ENCODE assay signal across 23 mouse cellular contexts in the genomic region with DNA sequence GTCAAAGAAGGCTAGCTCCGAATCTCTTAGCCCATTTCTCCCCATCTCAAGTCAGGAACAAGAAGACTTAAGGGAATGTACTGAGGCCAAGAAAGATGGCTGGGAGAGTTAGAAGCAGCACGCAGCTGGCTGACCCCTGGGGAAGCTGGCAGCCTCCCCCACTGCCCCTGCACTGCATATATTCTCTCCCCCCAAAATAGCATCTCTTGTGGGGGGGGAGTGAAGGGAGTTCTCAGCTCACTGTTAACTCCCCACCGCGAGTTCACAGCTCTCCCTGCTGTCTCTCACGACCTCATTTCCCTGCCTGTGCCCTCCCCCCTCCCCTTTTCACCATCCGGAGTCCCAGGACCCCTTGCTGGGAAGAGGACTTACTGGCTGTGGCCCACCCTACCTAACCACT. TPM values are rescaled to one million over a fixed set of nuclear protein-coding genes. Genes with fewer than 3 reads are reported as not detected.
DNase-seq lines count a peak whose midpoint lies in the region; ATAC-seq and TF ChIP-seq lines count a peak whose summit lies in the region.
"Had no signal": no experiment of that assay in that cellular context is flagged by ENCODE, and none has a peak within 500 bp of the region (broad histone marks: within the 10 kb centered on the region; RNA-seq: fewer than 3 reads in every experiment).

No protein-coding gene starts in this region.

- TF ChIP-seq POLR2A in spleen, adult 2 months (IDR thresholded peaks at IDR 0.05; ENCODE audit: low read depth, low read length): no peak
- 0 out of 2 replicates have a peak, but pooled peaks have one; percentile 15 for TF ChIP-seq POLR2A in CH12.LX (IDR thresholded peaks at IDR 0.05; ENCODE audit: low read depth, low read length)

- in situ Hi-C loops in CH12.LX (cut with MboI; ENCODE audit: low pct_ligation_motif_present, low pct_unique_long_range_greater_than_20kb, low sequenced_read_pairs): no loop called here

- WGBS in spleen, adult 2 months: 65% methylated on average over 6 of the region's 6 CpGs
- WGBS in limb, embryonic 10.5 days: 17% methylated on average over 6 of the region's 6 CpGs
- WGBS in hindbrain, embryonic 14.5 days: 19% methylated on average over 6 of the region's 6 CpGs

- H3K9ac ChIP-seq in CH12.LX (ENCODE audit: insufficient read depth, low read depth): no peak overlapping the region
- no peak overlapping the region for H3K9ac ChIP-seq in hindbrain, embryonic 14.5 days

- dilution Hi-C loops in CH12.LX (cut with MboI; ENCODE audit: extremely low pct_ligation_motif_present, extremely low pct_unique_long_range_greater_than_20kb, low sequenced_read_pairs): no loop called here

- H3K27me3 ChIP-seq in spleen, adult 2 months (ENCODE audit: control insufficient read depth, insufficient read depth, low read length): no peaks in the 10 kb centered on the region
- H3K27me3 ChIP-seq in CH12.LX (replicated peaks): no peaks in the 10 kb centered on the region
- H3K27me3 ChIP-seq in limb, embryonic 10.5 days (ENCODE audit: low read depth, poor library complexity, severe bottlenecking): peaks cover 80% of the 10 kb centered on the region
- H3K27me3 ChIP-seq in hindbrain, embryonic 14.5 days (ENCODE audit: control insufficient read depth, insufficient read depth, low read length): no peaks in the 10 kb centered on the region

- no peak overlapping the region for H3K4me3 ChIP-seq in spleen, adult 2 months (ENCODE audit: extremely low read depth, insufficient read depth, insufficient read length)
- no peak overlapping the region for H3K4me3 ChIP-seq in CH12.LX (replicated peaks in 1 of 3; ENCODE audit: low read depth in 2 of 3, low read length in 2 of 3, poor library complexity in 1 of 3)
- no peak overlapping the region for H3K4me3 ChIP-seq in limb, embryonic 10.5 days
- no peak overlapping the region for H3K4me3 ChIP-seq in hindbrain, embryonic 14.5 days (replicated peaks; ENCODE audit: low read length)

- DNase-seq in spleen, adult 2 months (ENCODE audit: low read depth in 1 of 2, low spot score in 2 of 2): no peak
- no peak for DNase-seq in spleen, adult 12 weeks (ENCODE audit: low spot score)
- peak; percentile 77 for DNase-seq in CH12.LX (ENCODE audit: extremely low read depth)
- no peak for DNase-seq in limb, embryonic 10.5 days (ENCODE audit: low spot score)
- DNase-seq in cerebellum, adult 18-20 months: no peak
- no peak for DNase-seq in hindbrain, embryonic 14.5 days (ENCODE audit: low spot score)
- DNase-seq: adrenal gland, adult 2 months; adrenal gland, adult 8-10 months; adrenal gland, postnatal 10 days; adrenal gland, postnatal 14 days; adrenal gland, postnatal 25 days; adrenal gland, postnatal 36 days; B cell, adult 2 months; cerebellum, adult 11 months; cerebellum, adult 11-12 months; cerebellum, adult 2 months; cerebellum, adult 8-10 months had no signal

- no peaks in the 10 kb centered on the region for H3K79me2 ChIP-seq in CH12.LX (replicated peaks; ENCODE audit: control insufficient read depth, extremely low read depth, insufficient read depth, poor library complexity, severe bottlenecking)

- TF ChIP-seq EP300 in CH12.LX (IDR thresholded peaks at IDR 0.05; ENCODE audit: low read length): 0 out of 2 replicates have a peak, but pooled peaks have one; percentile 3

- no peak for ATAC-seq in hindbrain, embryonic 14.5 days (ENCODE audit: low FRiP score)
- ATAC-seq: activated CD4-positive, CD25-positive, alpha-beta regulatory T cell, adult 4 months; CD4-positive, CD25-positive, alpha-beta regulatory T cell, adult 4 months; Patski had no signal

- H3K27ac ChIP-seq in spleen, adult 2 months (ENCODE audit: insufficient read depth, low read length): peak overlapping the region; percentile 31; the same call in 1 of the 2 replicates
- H3K27ac ChIP-seq in CH12.LX (ENCODE audit: insufficient read depth, low read depth): peak overlapping the region; percentile 44
- H3K27ac ChIP-seq in limb, embryonic 10.5 days: 0 out of 2 replicates have a peak overlapping the region, but pooled peaks have one; percentile 4
- H3K27ac ChIP-seq in hindbrain, embryonic 14.5 days: no peak overlapping the region

- no peaks in the 10 kb centered on the region for H3K9me3 ChIP-seq in CH12.LX (replicated peaks; ENCODE audit: low read length)
- no peaks in the 10 kb centered on the region for H3K9me3 ChIP-seq in limb, embryonic 10.5 days (replicated peaks)
- no peaks in the 10 kb centered on the region for H3K9me3 ChIP-seq in hindbrain, embryonic 14.5 days (ENCODE audit: control insufficient read depth, low read length)
- H3K9me3 ChIP-seq: G1E had no signal

- TF ChIP-seq CTCF in spleen, adult 2 months (IDR thresholded peaks at IDR 0.05; ENCODE audit: extremely low read depth, insufficient read depth, insufficient read length, insufficient replicate concordance): no peak
- no peak for TF ChIP-seq CTCF in CH12.LX (conservative IDR thresholded peaks at IDR 0.05 in 1 of 2, IDR thresholded peaks at IDR 0.05 in 1 of 2; ENCODE audit: low read depth in 2 of 2, low read length in 2 of 2)

- peak overlapping the region; percentile 38 for H3K4me2 ChIP-seq in CH12.LX (ENCODE audit: insufficient read depth, low read depth, poor library complexity, severe bottlenecking)
- no peak overlapping the region for H3K4me2 ChIP-seq in hindbrain, embryonic 14.5 days (replicated peaks)

- no peak; the same call in 1 of the 2 replicates for TF ChIP-seq RAD21 in CH12.LX (IDR thresholded peaks at IDR 0.05; ENCODE audit: low read depth, low read length)

- no peaks in the 10 kb centered on the region for H3K36me3 ChIP-seq in spleen, adult 2 months (ENCODE audit: control insufficient read depth, insufficient read depth, low read length)
- peaks cover 0 to 1% of the 10 kb centered on the region in 2 experiments for H3K36me3 ChIP-seq in CH12.LX (replicated peaks in 1 of 2; ENCODE audit: control insufficient read depth in 1 of 2, insufficient read depth in 1 of 2, low read length in 1 of 2)
- peaks cover 14% of the 10 kb centered on the region for H3K36me3 ChIP-seq in limb, embryonic 10.5 days
- H3K36me3 ChIP-seq in hindbrain, embryonic 14.5 days (replicated peaks; ENCODE audit: control insufficient read depth, insufficient read depth): peaks cover 7% of the 10 kb centered on the region; the same call in 1 of the 2 replicates
- H3K36me3 ChIP-seq: G1E had no signal

- peaks cover 22% of the 10 kb centered on the region; the same call in 1 of the 2 replicates for H3K4me1 ChIP-seq in spleen, adult 2 months (ENCODE audit: control insufficient read depth, insufficient read depth, insufficient read length)
- peaks cover 54 to 98% of the 10 kb centered on the region in 2 experiments for H3K4me1 ChIP-seq in CH12.LX (ENCODE audit: control insufficient read depth in 1 of 2, insufficient read depth in 2 of 2)
- peaks cover 28% of the 10 kb centered on the region for H3K4me1 ChIP-seq in limb, embryonic 10.5 days
- H3K4me1 ChIP-seq in hindbrain, embryonic 14.5 days (replicated peaks; ENCODE audit: control insufficient read depth, insufficient read depth, low read length): peaks cover 3% of the 10 kb centered on the region; the same call in 1 of the 2 replicates

TF ChIP-seq in CH12.LX, 34 proteins besides CTCF, POLR2A, EP300 and RAD21:
- TF ChIP-seq TBP (conservative IDR thresholded peaks at IDR 0.05; ENCODE audit: low read depth, low read length) (no peak), MYC (IDR thresholded peaks at IDR 0.05; ENCODE audit: low read depth, low read length) (no peak), USF1 (IDR thresholded peaks at IDR 0.05; ENCODE audit: low read depth, low read length) (no peak), CHD2 (IDR thresholded peaks at IDR 0.05; ENCODE audit: low read length) (peak; percentile 12; the same call in 1 of the 2 replicates), NRF1 (IDR thresholded peaks at IDR 0.05; ENCODE audit: low read depth, low read length) (no peak), ZMIZ1 (IDR thresholded peaks at IDR 0.05; ENCODE audit: low read depth, low read length) (0 out of 2 replicates have a peak, but pooled peaks have one; percentile 25), SIN3A (IDR thresholded peaks at IDR 0.05; ENCODE audit: low read length) (0 out of 2 replicates have a peak, but pooled peaks have one; percentile 3), ETS1 (conservative IDR thresholded peaks at IDR 0.05; ENCODE audit: low read depth, low read length) (peak; percentile 19; the same call in 1 of the 2 replicates), MAZ (IDR thresholded peaks at IDR 0.05; ENCODE audit: low read depth, low read length) (peak; percentile 78), MEF2A (IDR thresholded peaks at IDR 0.05; ENCODE audit: borderline replicate concordance, low read depth, low read length) (peak; percentile 95), NELFE (IDR thresholded peaks at IDR 0.05; ENCODE audit: low read depth, low read length) (no peak), MAX (IDR thresholded peaks at IDR 0.05; ENCODE audit: low read length) (peak; percentile 62; the same call in 1 of the 2 replicates)

RNA-seq across cellular contexts. Expression of a gene that starts 17.1 kb away (rescaled TPM):
- polyA plus RNA-seq in spleen, adult 2 months (2012; rRNA removed): 10.9 and 14.4 TPM in 2 replicates
- 0.08 TPM in 2 replicates for total RNA-seq in CH12.LX (2012; rRNA removed)
- not detected in 2 replicates for total RNA-seq in CH12.LX (2014; rRNA removed)
- polyA plus RNA-seq in CH12.LX (2012; ENCODE audit: insufficient read length, low read depth): 0.09 TPM in 1 of 2 replicates, not detected in the other
- polyA plus RNA-seq in limb, embryonic 10.5 days (2016; fragmentation: Nextera tagmentation; extraction: Ambion mirVana): 0.05 and 0.08 TPM in 2 replicates
- not detected in 2 replicates for polyA plus RNA-seq in hindbrain, embryonic 14.5 days (2014; fragmentation: Nextera tagmentation; extraction: Ambion mirVana)
- total RNA-seq: G1E, MEL had no signal
- polyA plus RNA-seq: C2C12, G1E, Patski had no signal

RNA-seq across cellular contexts. Expression of a gene that starts 19.1 kb away (rescaled TPM):
- 16.3 and 20.0 TPM in 2 replicates for polyA plus RNA-seq in spleen, adult 2 months (2012; rRNA removed)
- 2.1 and 3.1 TPM in 2 replicates for total RNA-seq in CH12.LX (2012; rRNA removed)
- total RNA-seq in CH12.LX (2014; rRNA removed): 0.44 and 1.2 TPM in 2 replicates
- polyA plus RNA-seq in CH12.LX (2012; ENCODE audit: insufficient read length, low read depth): 5.2 and 5.7 TPM in 2 replicates
- 6.1 and 7.8 TPM in 2 replicates for polyA plus RNA-seq in limb, embryonic 10.5 days (2016; fragmentation: Nextera tagmentation; extraction: Ambion mirVana)
- polyA plus RNA-seq in hindbrain, embryonic 14.5 days (2014; fragmentation: Nextera tagmentation; extraction: Ambion mirVana): 9.3 and 10.8 TPM in 2 replicates

RNA-seq across cellular contexts. Expression of a gene that starts 55.5 kb away (rescaled TPM):
- 20.8 and 22.8 TPM in 2 replicates for polyA plus RNA-seq in spleen, adult 2 months (2012; rRNA removed)
- 194 and 264 TPM in 2 replicates for total RNA-seq in CH12.LX (2012; rRNA removed)
- 234 and 260 TPM in 2 replicates for total RNA-seq in CH12.LX (2014; rRNA removed)
- polyA plus RNA-seq in CH12.LX (2012; ENCODE audit: insufficient read length, low read depth): 411 and 465 TPM in 2 replicates
- 82.8 and 88.9 TPM in 2 replicates for polyA plus RNA-seq in limb, embryonic 10.5 days (2016; fragmentation: Nextera tagmentation; extraction: Ambion mirVana)
- polyA plus RNA-seq in hindbrain, embryonic 14.5 days (2014; fragmentation: Nextera tagmentation; extraction: Ambion mirVana): 35.3 and 44.2 TPM in 2 replicates

Comparison
In these comparisons a context has a peak if more than half of its experiments do, and no peak if none do; other contexts are left out.
1. RNA of a gene that starts 17.1 kb away (polyA plus RNA-seq): 10.9 to 14.4 TPM in spleen, adult 2 months; 0.09 TPM in CH12.LX, 0.05 to 0.08 TPM in limb, embryonic 10.5 days and not detected in hindbrain, embryonic 14.5 days; every median in the first group is over 10 times any median in the second.